Mouse (Mus musculus) layer of hippocampus, adult 8-10 months (tissue): ENCODE results near the gene Pheta2. TPM values are rescaled to one million over a fixed set of nuclear protein-coding genes. Genes with fewer than 3 reads are reported as not detected.
"Not testable (repeated sequence)": the region's sequence is repeated elsewhere in the genome, so short reads cannot be mapped to it uniquely, and the experiment has no call there.

Experiments used
- DNase-seq, 2 experiments: peaks; one replicate each; pipeline ENCODE4 v3.0.0; 2022; ENCODE audit warnings: low spot score in 2 of 2
- microRNA-seq, 2 experiments: library from miRNA; unstranded; fragments of <30 nt; microRNA quantifications; one replicate each; pipeline ENCODE4 v1.2.0; 2022
- total RNA-seq, 4 experiments: library from RNA; stranded (reverse); gene quantifications; 2 replicates each; pipeline ENCODE4 v1.2.4; 2022

Gene Pheta2
- total RNA-seq, 4 experiments from 2014 or later: 0.22 to 1.2 (median 0.32) TPM

GRCm38 (mm10) chr15:82368851-82369250 is 30.1 kb downstream of the Pheta2 start:
- DNase-seq: no peak

GRCm38 (mm10) chr15:82372446-82372845 is 33.7 kb downstream of the Pheta2 start:
- DNase-seq: no peak

- no peak for DNase-seq
Measured at GRCm38 (mm10) chr15:82372991-82373390, 34.2 kb downstream of the Pheta2 start.

- DNase-seq: no peak
Measured at GRCm38 (mm10) chr15:82374437-82374836, 35.7 kb downstream of the Pheta2 start.

- no peak for DNase-seq
Measured at GRCm38 (mm10) chr15:82375855-82376254, 37.1 kb downstream of the Pheta2 start.

GRCm38 (mm10) chr15:82376393-82377138 is 37.8 kb downstream of the Pheta2 start:
- DNase-seq: peak; percentile 80 to 82

GRCm38 (mm10) chr15:82377701-82378100 is 39.0 kb downstream of the Pheta2 start:
- DNase-seq: no peak

GRCm38 (mm10) chr15:82378261-82379180 is 39.8 kb downstream of the Pheta2 start:
- DNase-seq: no peak

- DNase-seq: no peak
Measured at GRCm38 (mm10) chr15:82379511-82379870, 40.7 kb downstream of the Pheta2 start.

- DNase-seq: no peak
Measured at GRCm38 (mm10) chr15:82379871-82380713, 41.4 kb downstream of the Pheta2 start, which contains the start of gene Cyp2d22. Gene Cyp2d22, minus strand, starts transcription at chr15:82380260.

GRCm38 (mm10) chr15:82380714-82381062 is 41.9 kb downstream of the Pheta2 start:
- no peak for DNase-seq

GRCm38 (mm10) chr15:82382441-82382840 is 43.7 kb downstream of the Pheta2 start:
- DNase-seq: no peak

- DNase-seq: no peak
Measured at GRCm38 (mm10) chr15:82385729-82386128, 47.0 kb downstream of the Pheta2 start.

GRCm38 (mm10) chr15:82389916-82390315 is 51.2 kb downstream of the Pheta2 start:
- DNase-seq: not testable (repeated sequence)

GRCm38 (mm10) chr15:82393922-82394321 is 55.2 kb downstream of the Pheta2 start, which contains the start of gene Cyp2d11:
Gene Cyp2d11, minus strand, starts transcription at chr15:82394022.
- not testable (repeated sequence) for DNase-seq

Small RNA genes lying within 50 kb of the gene (microRNA-seq; reads per million reads assigned to microRNA genes)
- 0 reads per million in 2 experiments for gene Mir7684

Other genes with a start within 250 kb of the Pheta2 start
- 10 to 100 TPM; 10.4 to 14.3 (median 13.0) TPM for gene Ccdc134, start 211.0 kb upstream of the Pheta2 start, total RNA-seq
- gene Srebf2, start 191.8 kb upstream of the Pheta2 start, total RNA-seq: 100 to 1,000 TPM; 175 to 214 (median 189) TPM
- gene Shisa8, start 126.1 kb upstream of the Pheta2 start, total RNA-seq: 1 to 10 TPM; 1.6 to 3.5 (median 2.0) TPM
- under 1 TPM in 2 of 4 experiments, not detected in 2; 0.69 to 0.80 TPM for gene Tnfrsf13c, start 114.6 kb upstream of the Pheta2 start, total RNA-seq
- 1 to 10 TPM; 2.6 to 4.8 (median 4.4) TPM for gene Cenpm, start 94.2 kb upstream of the Pheta2 start, total RNA-seq
- gene 1500009C09Rik, start 86.5 kb upstream of the Pheta2 start, total RNA-seq: 100 to 1,000 TPM in 3 of 4 experiments, 10 to 100 TPM in 1; 91.7 to 112 (median 104) TPM
- 100 to 1,000 TPM; 583 to 608 (median 584) TPM for gene Sept3, start 64.0 kb upstream of the Pheta2 start, total RNA-seq
- gene Wbp2nl, start 40.0 kb upstream of the Pheta2 start, total RNA-seq: not detected
- gene Naga, start within 50 bp of the Pheta2 start, total RNA-seq: 10 to 100 TPM; 33.0 to 56.7 (median 43.1) TPM
- gene Smdt1, start within 50 bp of the Pheta2 start, total RNA-seq: 100 to 1,000 TPM; 123 to 145 (median 138) TPM
- gene Ndufa6, start 15.4 kb downstream of the Pheta2 start, total RNA-seq: 100 to 1,000 TPM; 177 to 207 (median 191) TPM
- gene Cyp2d22, start 41.3 kb downstream of the Pheta2 start, total RNA-seq: 10 to 100 TPM; 46.4 to 55.0 (median 53.4) TPM
- under 1 TPM in 1 of 4 experiments, not detected in 3; 0.45 TPM for gene Cyp2d11, start 55.1 kb downstream of the Pheta2 start, total RNA-seq
- 1 to 10 TPM in 2 of 4 experiments, under 1 TPM in 1, not detected in 1; 0.41 to 1.2 (median 1.0) TPM for gene Cyp2d10, start 68.3 kb downstream of the Pheta2 start, total RNA-seq
- gene Cyp2d9, start 94.5 kb downstream of the Pheta2 start, total RNA-seq: under 1 TPM in 1 of 4 experiments, not detected in 3; 0.29 TPM
- not detected for gene Cyp2d12, start 216.1 kb downstream of the Pheta2 start, total RNA-seq